Mouse (Mus musculus) olfactory bulb, adult 2 months (tissue): ENCODE data around the gene Impg2.

Source experiments
- CTCF ChIP-seq: fragments of 200-500 bp; IDR thresholded peaks from 2 replicates; pipeline ENCODE4 v1.5.1; 2012; ENCODE audit warnings: low read depth, mild to moderate bottlenecking, low read length, moderate library complexity; ENCODE audit not compliant: insufficient read depth
- POLR2A ChIP-seq: fragments of 200-500 bp; IDR thresholded peaks from 2 replicates; pipeline ENCODE4 v1.6.1; 2012; ENCODE audit warnings: mild to moderate bottlenecking, low read depth, low read length, moderate library complexity; ENCODE audit not compliant: insufficient read depth

DNA sequence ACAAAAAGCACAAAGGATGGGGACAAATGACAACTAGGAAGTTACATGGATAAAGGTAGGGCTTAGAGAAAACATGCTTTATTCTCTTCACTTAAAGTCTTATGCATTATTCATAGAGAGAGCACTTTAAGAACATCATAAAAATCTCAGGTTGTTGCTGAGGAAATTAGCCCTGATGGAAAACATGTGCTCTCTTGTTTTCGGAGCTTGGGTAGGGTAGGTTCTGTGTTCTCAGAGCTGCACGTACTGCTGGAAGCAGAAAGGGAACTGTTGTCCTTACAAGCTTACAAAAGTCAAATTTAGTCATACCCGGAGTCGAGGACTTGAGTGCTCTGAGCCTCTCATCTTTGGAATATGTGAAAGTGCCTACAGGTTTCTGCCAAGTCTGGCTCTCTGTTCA is 98.9 kb downstream of the Impg2 start:
- TF ChIP-seq CTCF (no peak), POLR2A (no peak)
